Mouse (Mus musculus): ENCODE results near the gene Atp6v0a1. TPM values are rescaled to one million over a fixed set of nuclear protein-coding genes. Genes with fewer than 3 reads are reported as not detected.

The Atp6v0a1 gene
- polyA plus RNA-seq (2015; fragmentation: Nextera tagmentation; extraction: Ambion mirVana), result 38.8 and 43.3 TPM in 2 replicates

DNA sequence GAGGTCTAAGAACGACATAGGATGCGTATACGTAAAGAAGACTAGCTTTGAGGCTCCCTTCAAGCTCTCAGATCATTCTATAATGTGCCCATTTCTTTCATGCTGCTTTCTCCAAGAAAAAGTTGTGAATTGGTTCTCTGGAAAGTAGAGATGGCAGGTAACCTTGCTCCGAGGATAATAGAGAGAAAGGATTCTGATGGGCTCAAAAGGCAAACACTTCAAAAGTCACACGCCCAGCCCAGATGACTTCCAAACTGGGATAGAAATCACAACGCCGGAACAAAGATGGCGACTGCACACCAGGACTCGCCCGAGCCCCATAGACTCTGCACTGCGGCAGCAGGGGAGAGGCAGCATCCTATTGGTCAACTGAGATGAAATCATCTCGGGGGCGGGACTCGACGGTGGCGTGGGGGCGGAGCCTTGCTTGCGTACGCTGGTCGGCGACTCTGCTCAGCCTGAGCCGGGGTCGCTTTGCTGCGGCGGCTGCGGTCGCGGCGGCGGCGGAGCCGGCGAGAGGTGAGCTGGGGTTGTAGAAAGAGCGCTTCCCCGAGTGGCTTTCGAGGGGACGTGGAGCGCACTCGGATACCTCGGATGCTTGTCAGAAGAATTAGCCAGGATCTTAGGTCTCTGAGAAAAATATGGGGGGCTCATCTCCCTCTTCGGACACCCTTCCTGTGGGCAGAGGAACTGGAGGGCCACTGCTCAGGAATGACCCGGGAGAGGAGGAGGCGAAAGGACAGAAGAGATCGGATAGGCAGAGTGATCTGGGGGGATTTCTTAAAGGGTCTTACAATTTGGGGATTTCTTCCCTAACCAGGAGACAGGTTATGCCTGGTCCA, at the start of gene Atp6v0a1:
Gene Atp6v0a1, plus strand, starts transcription at position 407 of the 842 bp plus-strand sequence.
- Histone ChIP-seq H3K4me2 (ENCODE audit: low read depth, low read length) (peak within 1 kb of the TSS; percentile 59), H3K36me3 (ENCODE audit: control insufficient read depth, insufficient read depth, low read length) (0 out of 2 replicates have a peak, but pooled peaks cover 4% of the 10 kb centered on the region), H3K9me3 (ENCODE audit: control insufficient read depth, low read length) (no peaks in the 10 kb centered on the region), H3K27ac (ENCODE audit: low read length) (peak within 1 kb of the TSS; percentile 71), H3K9ac (ENCODE audit: low read depth, low read length) (peak within 1 kb of the TSS; percentile 77), H3K4me1 (ENCODE audit: control insufficient read depth, insufficient read depth, low read length) (peaks cover 11% of the 10 kb centered on the region; the same call in 1 of the 2 replicates), H3K4me3 (ENCODE audit: low read length) (peak within 1 kb of the TSS; percentile 67), H3K27me3 (replicated peaks; ENCODE audit: control insufficient read depth, insufficient read depth, low read length) (no peaks in the 10 kb centered on the region)
- peak; percentile 99 for ATAC-seq
- WGBS, result under 1% methylated on average over 44 of the region's 44 CpGs

DNA sequence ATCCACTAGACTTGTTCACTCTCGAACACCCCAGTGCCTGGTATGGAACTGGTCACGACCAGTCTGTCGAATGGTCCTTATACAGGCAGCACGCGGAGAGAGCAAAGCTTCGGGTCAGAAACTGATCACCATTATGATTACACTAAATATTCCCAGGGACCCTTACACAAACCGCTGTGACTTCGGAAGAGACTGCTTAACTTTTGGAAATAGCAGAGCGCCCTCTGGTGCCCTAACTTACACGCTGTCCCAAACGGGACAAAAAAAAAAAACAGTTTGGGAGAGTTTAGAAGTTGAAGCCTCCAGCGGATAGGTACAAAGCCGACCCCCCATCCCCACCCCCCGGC, 49.8 kb upstream of the Atp6v0a1 start:
- Histone ChIP-seq H3K27ac (ENCODE audit: low read length) (no peak overlapping the region; the same call in 1 of the 2 replicates), H3K4me1 (ENCODE audit: control insufficient read depth, insufficient read depth, low read length) (peaks cover 36% of the 10 kb centered on the region), H3K9me3 (ENCODE audit: control insufficient read depth, low read length) (no peaks in the 10 kb centered on the region), H3K27me3 (replicated peaks; ENCODE audit: control insufficient read depth, insufficient read depth, low read length) (peaks cover 8% of the 10 kb centered on the region), H3K9ac (ENCODE audit: low read depth, low read length) (0 out of 2 replicates have a peak overlapping the region, but pooled peaks have one; percentile 17), H3K36me3 (ENCODE audit: control insufficient read depth, insufficient read depth, low read length) (0 out of 2 replicates have a peak, but pooled peaks cover 2% of the 10 kb centered on the region), H3K4me2 (ENCODE audit: low read depth, low read length) (peak overlapping the region; percentile 36), H3K4me3 (ENCODE audit: low read length) (peak overlapping the region; percentile 16; the same call in 1 of the 2 replicates)
- ATAC-seq, result 0 out of 2 replicates have a peak, but pooled peaks have one; percentile 16
- 6% methylated on average over 14 of the region's 14 CpGs for WGBS

DNA sequence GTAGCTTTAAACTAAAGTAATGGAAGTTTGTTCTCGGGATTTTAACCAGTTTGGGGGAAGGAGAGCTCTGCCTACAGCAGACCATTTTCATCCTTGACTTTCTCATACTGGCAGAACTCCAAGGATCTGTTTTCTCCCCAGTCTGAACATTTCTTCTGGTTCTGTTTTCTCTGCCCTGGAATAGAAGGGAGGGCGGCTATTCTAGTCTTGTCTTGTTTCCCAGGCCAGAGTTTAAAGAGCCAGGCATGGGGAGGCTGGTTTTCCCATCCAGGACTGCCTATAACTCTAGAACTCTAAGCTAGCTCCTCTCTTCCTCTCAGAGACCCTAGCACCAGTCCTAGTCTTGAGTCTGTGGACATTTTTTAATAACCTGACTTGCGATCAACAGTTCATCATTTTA, 49.4 kb upstream of the Atp6v0a1 start:
- peaks cover 8% of the 10 kb centered on the region for H3K27me3 ChIP-seq (replicated peaks; ENCODE audit: control insufficient read depth, insufficient read depth, low read length)
- H3K4me2 ChIP-seq (ENCODE audit: low read depth, low read length), result no peak overlapping the region
- H3K9ac ChIP-seq (ENCODE audit: low read depth, low read length), result no peak overlapping the region
- peaks cover 36% of the 10 kb centered on the region for H3K4me1 ChIP-seq (ENCODE audit: control insufficient read depth, insufficient read depth, low read length)
- 29% methylated on average over 3 of the region's 3 CpGs for WGBS
- no peak overlapping the region for H3K4me3 ChIP-seq (ENCODE audit: low read length)
- ATAC-seq, result no peak
- H3K9me3 ChIP-seq (ENCODE audit: control insufficient read depth, low read length), result no peaks in the 10 kb centered on the region
- peak overlapping the region; percentile 46 for H3K27ac ChIP-seq (ENCODE audit: low read length)
- 0 out of 2 replicates have a peak, but pooled peaks cover 2% of the 10 kb centered on the region for H3K36me3 ChIP-seq (ENCODE audit: control insufficient read depth, insufficient read depth, low read length)

DNA sequence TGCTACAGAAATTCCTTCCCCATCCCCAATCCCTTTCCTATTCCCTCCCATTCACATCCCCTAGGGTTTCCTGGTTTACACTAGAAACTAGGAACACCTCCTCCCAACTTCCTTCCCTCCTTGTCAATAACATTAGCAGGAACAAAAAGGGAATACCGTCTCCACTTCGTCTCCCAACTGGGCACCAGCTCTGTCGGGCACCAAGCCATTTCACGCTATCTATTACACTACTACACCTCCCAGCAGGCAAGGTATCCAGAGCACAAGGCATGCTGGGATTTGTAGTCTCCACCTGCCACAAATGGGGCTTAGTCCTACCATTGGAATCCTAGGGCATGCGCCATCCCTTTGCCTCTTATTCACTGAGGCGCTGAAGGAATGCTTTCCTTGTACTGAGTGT, 48.7 kb upstream of the Atp6v0a1 start:
- Histone ChIP-seq H3K4me1 (ENCODE audit: control insufficient read depth, insufficient read depth, low read length) (peaks cover 36% of the 10 kb centered on the region), H3K4me2 (ENCODE audit: low read depth, low read length) (no peak overlapping the region), H3K9ac (ENCODE audit: low read depth, low read length) (no peak overlapping the region), H3K27me3 (replicated peaks; ENCODE audit: control insufficient read depth, insufficient read depth, low read length) (peaks cover 8% of the 10 kb centered on the region), H3K9me3 (ENCODE audit: control insufficient read depth, low read length) (no peaks in the 10 kb centered on the region), H3K36me3 (ENCODE audit: control insufficient read depth, insufficient read depth, low read length) (0 out of 2 replicates have a peak, but pooled peaks cover 2% of the 10 kb centered on the region), H3K27ac (ENCODE audit: low read length) (peak overlapping the region; percentile 26; the same call in 1 of the 2 replicates), H3K4me3 (ENCODE audit: low read length) (no peak overlapping the region)
- peak; percentile 43; the same call in 1 of the 2 replicates for ATAC-seq
- 27% methylated on average over 6 of the region's 6 CpGs for WGBS

DNA sequence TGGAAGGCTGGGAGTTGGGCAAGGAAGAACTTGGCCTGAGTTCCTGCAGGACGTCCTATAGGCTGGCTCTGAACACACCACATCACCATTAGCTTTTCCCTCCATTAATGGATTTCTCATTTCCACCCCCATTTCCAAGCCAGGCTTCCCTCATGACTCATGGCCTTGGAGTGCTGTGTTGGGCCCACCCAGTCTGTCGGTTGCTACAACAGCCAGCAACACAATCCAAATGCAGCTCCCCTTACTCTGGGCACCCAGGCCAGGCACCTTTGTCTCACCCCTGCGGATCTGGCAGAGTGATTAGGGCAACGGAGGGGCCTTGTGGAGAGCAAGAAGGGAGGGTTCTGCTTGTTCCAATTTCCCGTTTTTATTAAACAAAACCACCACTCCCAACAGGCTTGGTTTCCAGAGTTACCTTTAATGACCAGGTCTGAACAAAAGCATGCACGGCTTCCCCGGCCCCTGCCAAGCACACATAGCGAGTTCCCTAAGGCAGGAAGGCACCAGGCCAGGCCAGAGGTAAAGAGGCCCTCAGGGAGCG, 46.8 kb upstream of the Atp6v0a1 start:
- Histone ChIP-seq H3K4me3 (ENCODE audit: low read length) (no peak overlapping the region), H3K4me2 (ENCODE audit: low read depth, low read length) (no peak overlapping the region), H3K9me3 (ENCODE audit: control insufficient read depth, low read length) (no peaks in the 10 kb centered on the region), H3K27ac (ENCODE audit: low read length) (peak overlapping the region; percentile 57), H3K9ac (ENCODE audit: low read depth, low read length) (peak overlapping the region; percentile 27; the same call in 1 of the 2 replicates), H3K36me3 (ENCODE audit: control insufficient read depth, insufficient read depth, low read length) (no peaks in the 10 kb centered on the region), H3K4me1 (ENCODE audit: control insufficient read depth, insufficient read depth, low read length) (peaks cover 39% of the 10 kb centered on the region), H3K27me3 (replicated peaks; ENCODE audit: control insufficient read depth, insufficient read depth, low read length) (peaks cover 8% of the 10 kb centered on the region)
- WGBS, result 50% methylated on average over 9 of the region's 9 CpGs
- peak; percentile 53 for ATAC-seq

DNA sequence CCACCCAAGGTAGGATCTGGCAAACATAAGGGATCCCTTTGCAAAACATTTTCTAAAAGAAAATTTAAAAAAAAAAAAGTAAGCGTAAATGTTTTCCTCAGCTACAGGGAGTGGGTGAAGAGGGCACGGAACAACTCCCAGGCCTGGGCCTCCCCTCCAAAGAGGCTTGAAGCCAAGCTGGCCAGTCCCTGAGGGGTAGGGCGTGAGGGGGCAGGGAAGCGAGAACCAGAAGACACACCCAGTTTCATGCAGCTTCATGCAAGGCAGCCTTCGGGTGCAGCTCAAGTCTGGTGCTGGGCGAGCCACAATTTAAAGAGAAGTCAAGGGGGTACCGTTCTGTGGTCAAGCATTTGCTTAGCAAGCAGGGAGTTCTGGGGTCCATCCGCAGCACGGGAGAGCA, 45.6 kb upstream of the Atp6v0a1 start:
- 69% methylated on average over 9 of the region's 9 CpGs for WGBS
- Histone ChIP-seq H3K4me2 (ENCODE audit: low read depth, low read length) (no peak overlapping the region), H3K4me1 (ENCODE audit: control insufficient read depth, insufficient read depth, low read length) (peaks cover 43% of the 10 kb centered on the region)

DNA sequence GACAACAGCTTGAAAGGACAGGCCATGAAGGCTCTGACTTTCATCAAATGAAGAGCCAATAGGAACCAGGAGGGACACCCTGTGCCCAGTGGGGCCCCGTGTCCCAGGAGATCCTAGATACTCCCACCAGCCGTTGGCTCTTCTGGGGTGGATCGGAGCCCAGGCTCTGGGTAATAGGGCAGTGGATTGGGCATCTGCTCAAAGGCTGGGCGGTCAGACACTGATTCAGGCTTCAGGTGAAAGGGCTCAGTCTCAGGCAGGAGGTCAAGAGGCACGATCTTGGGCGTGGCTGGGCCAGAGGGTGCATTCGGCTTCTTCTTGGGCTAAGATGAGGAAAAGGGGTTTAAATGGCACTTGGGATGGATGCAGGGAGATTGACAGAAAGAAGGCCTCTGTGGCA, 45.1 kb upstream of the Atp6v0a1 start:
- peaks cover 37% of the 10 kb centered on the region for H3K4me1 ChIP-seq (ENCODE audit: control insufficient read depth, insufficient read depth, low read length)
- H3K4me3 ChIP-seq (ENCODE audit: low read length), result no peak overlapping the region
- H3K27me3 ChIP-seq (replicated peaks; ENCODE audit: control insufficient read depth, insufficient read depth, low read length), result peaks cover 2% of the 10 kb centered on the region; the same call in 1 of the 2 replicates
- ATAC-seq, result no peak
- no peak overlapping the region for H3K9ac ChIP-seq (ENCODE audit: low read depth, low read length)
- H3K4me2 ChIP-seq (ENCODE audit: low read depth, low read length), result no peak overlapping the region
- 83% methylated on average over 7 of the region's 7 CpGs for WGBS
- no peaks in the 10 kb centered on the region for H3K36me3 ChIP-seq (ENCODE audit: control insufficient read depth, insufficient read depth, low read length)
- H3K9me3 ChIP-seq (ENCODE audit: control insufficient read depth, low read length), result no peaks in the 10 kb centered on the region
- no peak overlapping the region for H3K27ac ChIP-seq (ENCODE audit: low read length)

More for the DNA sequence above, 45.6 kb upstream of the Atp6v0a1 start:
- ATAC-seq, result no peak
- no peaks in the 10 kb centered on the region for H3K36me3 ChIP-seq (ENCODE audit: control insufficient read depth, insufficient read depth, low read length)
- H3K9me3 ChIP-seq (ENCODE audit: control insufficient read depth, low read length), result no peaks in the 10 kb centered on the region
- no peak overlapping the region for H3K4me3 ChIP-seq (ENCODE audit: low read length)
- peaks cover 6% of the 10 kb centered on the region for H3K27me3 ChIP-seq (replicated peaks; ENCODE audit: control insufficient read depth, insufficient read depth, low read length)
- H3K27ac ChIP-seq (ENCODE audit: low read length), result no peak overlapping the region
- no peak overlapping the region for H3K9ac ChIP-seq (ENCODE audit: low read depth, low read length)

DNA sequence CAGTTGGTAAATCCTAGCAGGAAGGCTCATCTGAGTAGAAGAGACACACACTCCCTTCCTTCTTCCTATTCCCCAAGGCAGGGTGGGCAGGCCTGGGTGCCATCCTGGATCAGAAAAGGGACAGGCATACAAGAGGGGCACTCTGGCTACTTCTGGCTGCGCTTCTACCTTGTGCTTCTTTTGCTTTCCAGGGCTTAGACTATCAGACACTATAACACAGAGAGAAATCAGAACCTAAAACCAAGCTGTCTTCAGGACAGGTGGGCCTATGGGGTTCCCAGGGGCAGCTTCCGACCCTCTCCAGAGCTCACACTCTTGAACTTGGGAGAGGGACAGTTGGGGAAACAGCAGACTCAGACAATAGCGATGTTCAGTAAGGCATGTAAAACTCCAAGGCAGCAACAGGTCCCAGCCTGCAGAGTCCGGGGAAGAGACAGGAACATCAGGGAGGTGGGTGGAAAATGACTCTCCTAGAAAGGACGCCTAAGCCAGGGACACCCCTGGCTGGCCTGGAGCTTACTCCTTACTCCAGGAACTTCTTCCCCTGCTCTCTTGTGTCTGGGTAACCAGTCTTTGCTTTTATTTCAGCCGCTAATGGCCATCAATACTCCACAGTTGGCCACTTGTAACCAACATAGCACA, 44.2 kb upstream of the Atp6v0a1 start:
- Histone ChIP-seq H3K4me3 (ENCODE audit: low read length) (no peak overlapping the region), H3K4me2 (ENCODE audit: low read depth, low read length) (no peak overlapping the region), H3K9ac (ENCODE audit: low read depth, low read length) (no peak overlapping the region), H3K36me3 (ENCODE audit: control insufficient read depth, insufficient read depth, low read length) (no peaks in the 10 kb centered on the region), H3K4me1 (ENCODE audit: control insufficient read depth, insufficient read depth, low read length) (peaks cover 35% of the 10 kb centered on the region), H3K27me3 (replicated peaks; ENCODE audit: control insufficient read depth, insufficient read depth, low read length) (no peaks in the 10 kb centered on the region), H3K9me3 (ENCODE audit: control insufficient read depth, low read length) (no peaks in the 10 kb centered on the region), H3K27ac (ENCODE audit: low read length) (no peak overlapping the region)
- 87% methylated on average over 6 of the region's 6 CpGs for WGBS
- no peak for ATAC-seq

DNA sequence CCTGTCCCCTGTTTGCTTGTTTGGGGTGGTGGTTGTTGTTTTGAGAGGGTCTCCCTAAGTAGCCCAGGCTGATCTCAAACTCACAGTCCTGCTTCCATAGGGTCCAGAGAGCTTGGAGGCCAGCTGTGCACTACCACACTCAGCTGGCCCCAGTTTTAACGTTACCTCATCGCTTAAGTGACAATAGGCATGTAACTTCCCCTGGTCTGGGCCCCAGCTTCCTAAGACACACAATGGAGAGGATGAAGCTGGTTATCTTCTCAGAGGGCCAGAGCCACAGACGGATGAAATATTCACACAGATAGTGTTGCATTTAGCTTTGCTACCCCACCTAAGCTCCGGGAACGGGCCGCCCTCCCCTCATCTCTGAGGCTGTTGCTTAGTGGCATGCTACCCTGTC, 43.5 kb upstream of the Atp6v0a1 start:
- no peak overlapping the region for H3K27ac ChIP-seq (ENCODE audit: low read length)

More for the DNA sequence above, 43.5 kb upstream of the Atp6v0a1 start:
- WGBS, result 66% methylated on average over 6 of the region's 6 CpGs
- Histone ChIP-seq H3K9ac (ENCODE audit: low read depth, low read length) (no peak overlapping the region), H3K4me1 (ENCODE audit: control insufficient read depth, insufficient read depth, low read length) (peaks cover 31% of the 10 kb centered on the region), H3K4me3 (ENCODE audit: low read length) (no peak overlapping the region), H3K4me2 (ENCODE audit: low read depth, low read length) (no peak overlapping the region), H3K27me3 (replicated peaks; ENCODE audit: control insufficient read depth, insufficient read depth, low read length) (no peaks in the 10 kb centered on the region), H3K9me3 (ENCODE audit: control insufficient read depth, low read length) (no peaks in the 10 kb centered on the region), H3K36me3 (ENCODE audit: control insufficient read depth, insufficient read depth, low read length) (no peaks in the 10 kb centered on the region)
- ATAC-seq, result no peak
